Mouse (Mus musculus): ENCODE data around the gene Ssr2.
A peak's percentile ranks its signal among the peaks of the same experiment; 100 is the strongest.

DNA sequence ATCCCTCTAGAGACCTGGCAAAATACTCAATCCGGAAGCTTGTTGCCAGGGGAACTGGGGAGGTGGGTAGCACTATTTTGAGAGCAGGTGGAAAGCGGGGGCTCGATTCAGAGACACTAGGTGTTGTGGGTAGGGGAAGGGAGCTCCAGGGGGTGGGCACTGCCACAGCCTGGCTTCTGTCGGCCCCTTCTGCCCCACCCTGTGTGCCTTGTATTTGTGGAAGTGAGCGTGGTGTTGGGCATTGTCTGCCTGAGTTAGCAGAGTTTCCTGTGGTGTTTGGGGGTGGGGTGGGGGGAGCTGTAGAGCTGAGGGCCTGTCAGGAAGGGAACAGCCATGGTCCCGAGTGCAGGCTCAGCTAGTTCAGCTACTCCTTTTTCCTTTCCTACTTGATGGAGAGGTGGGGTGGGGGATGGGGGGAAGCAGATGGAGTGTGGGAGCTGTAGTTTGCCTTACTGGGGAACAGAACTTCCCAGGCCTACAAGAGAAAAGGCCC is 55.2 kb downstream of the Ssr2 start:
- no peak for TF ChIP-seq CTCF (IDR thresholded peaks at IDR 0.05)
- no peak for TF ChIP-seq POLR2A (IDR thresholded peaks at IDR 0.05; ENCODE audit: insufficient read depth, low read depth, low read length)
- peak; percentile 73; the same call in 1 of the 2 replicates for TF ChIP-seq EP300 (IDR thresholded peaks at IDR 0.05; ENCODE audit: insufficient read depth, low read depth, low read length)

Measured in heart, adult 2 months (tissue).